Mouse (Mus musculus) ES-Bruce4 (cell line): ENCODE results near the gene Nob1.

Experiments
- CTCF ChIP-seq: IDR thresholded peaks from one replicate; pipeline ENCODE4 v1.8.1; 2011; ENCODE audit warnings: low read depth, low read length
- EP300 ChIP-seq: IDR thresholded peaks from 2 replicates; pipeline ENCODE4 v1.6.1; 2011; ENCODE audit warnings: low read depth, low read length; ENCODE audit not compliant: insufficient read depth
- POLR2A ChIP-seq: IDR thresholded peaks from one replicate; pipeline ENCODE4 v1.8.1; 2011; ENCODE audit warnings: low read length; ENCODE audit not compliant: insufficient read depth

DNA sequence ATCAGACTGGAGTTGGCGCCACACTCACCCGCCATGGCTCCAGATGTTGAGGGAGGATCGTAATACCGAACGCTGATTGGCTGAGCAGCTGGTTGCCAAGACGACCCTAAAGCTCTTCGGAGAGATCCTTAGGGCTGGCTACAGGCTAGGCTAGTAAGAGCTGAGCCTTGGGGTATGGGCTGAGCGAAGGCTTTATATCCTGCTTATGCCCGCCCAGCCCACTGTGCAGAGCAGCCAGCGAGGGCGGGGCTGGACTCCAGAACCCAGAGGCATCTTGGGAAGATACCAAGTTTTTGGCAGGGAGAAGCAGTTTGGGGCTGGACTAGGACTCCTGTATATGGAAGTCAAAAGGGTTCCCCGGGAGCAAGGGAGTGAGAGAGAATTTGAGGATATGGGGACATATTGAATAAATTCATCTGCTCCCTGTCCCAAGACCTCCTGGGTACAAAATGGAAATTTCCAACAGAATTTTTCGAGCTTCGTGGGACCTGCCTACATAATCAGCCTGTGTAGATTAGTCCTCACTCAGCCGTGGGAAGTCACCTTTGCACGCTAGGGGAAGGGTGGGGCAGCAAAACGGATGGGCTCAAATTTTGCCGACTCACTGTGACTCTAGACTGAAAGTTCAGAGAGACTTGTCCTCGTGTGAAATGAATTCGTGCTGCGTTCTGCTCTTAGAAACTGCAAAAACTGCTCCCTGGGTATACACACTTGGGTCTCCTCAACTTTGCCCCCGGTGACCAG is 21.6 kb downstream of the Nob1 start, which contains the start of gene Nqo1:
- TF ChIP-seq CTCF (no peak), POLR2A (peak; percentile 46), EP300 (peak; percentile 92)
